In the genomic region with DNA sequence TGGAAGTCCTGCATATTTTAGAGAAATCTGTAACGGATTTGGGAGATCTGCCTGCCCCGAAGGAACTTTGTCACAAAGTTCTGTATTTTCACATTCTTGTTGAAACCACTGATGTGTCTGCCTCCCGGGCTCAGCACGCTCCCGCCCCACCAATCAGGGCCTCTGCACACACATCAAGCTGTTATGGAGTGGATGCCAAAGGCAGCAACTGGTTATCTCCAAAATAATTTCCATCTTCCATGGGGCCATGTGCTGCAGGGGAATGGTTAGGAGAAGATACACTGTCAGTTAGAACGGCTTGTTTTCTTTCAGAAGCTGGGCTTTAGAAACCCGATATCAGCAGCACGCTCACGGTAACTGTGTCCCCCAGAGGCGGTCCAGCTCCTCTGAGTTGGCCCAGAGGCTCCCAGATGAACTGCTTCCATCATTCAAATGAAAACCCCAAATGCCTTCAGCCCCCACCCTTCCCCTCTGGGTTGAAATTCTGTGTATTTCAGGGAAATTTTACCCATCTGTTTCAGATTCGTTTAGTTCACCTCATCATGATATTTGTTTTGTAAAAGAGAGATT, we compare ENCODE assay signal across 21 mouse cellular contexts.
DNase-seq lines count a peak whose midpoint lies in the region; ATAC-seq and TF ChIP-seq lines count a peak whose summit lies in the region.
"Had no signal": no experiment of that assay in that cellular context is flagged by ENCODE, and none has a peak within 500 bp of the region (broad histone marks: within the 10 kb centered on the region; RNA-seq: fewer than 3 reads in every experiment).

No protein-coding gene starts in this region.

- H3K4me2 ChIP-seq in embryonic facial prominence, embryonic 15.5 days (replicated peaks): peak overlapping the region; percentile 15
- no peak overlapping the region for H3K4me2 ChIP-seq in intestine, postnatal 0 days (replicated peaks; ENCODE audit: low read depth)
- H3K4me2 ChIP-seq: forebrain, embryonic 12.5 days; hindbrain, embryonic 13.5 days; intestine, embryonic 15.5 days; limb, embryonic 15.5 days; neural tube, embryonic 15.5 days had no signal

- no peak overlapping the region for H3K4me3 ChIP-seq in embryonic facial prominence, embryonic 15.5 days (replicated peaks)
- H3K4me3 ChIP-seq in intestine, postnatal 0 days (ENCODE audit: low read depth, low read length): no peak overlapping the region
- H3K4me3 ChIP-seq: forebrain, embryonic 12.5 days; hindbrain, embryonic 13.5 days; intestine, embryonic 15.5 days; limb, embryonic 15.5 days; neural tube, embryonic 15.5 days had no signal

- no peak overlapping the region for H3K9ac ChIP-seq in embryonic facial prominence, embryonic 15.5 days
- H3K9ac ChIP-seq in intestine, postnatal 0 days (ENCODE audit: low read depth, low read length): no peak overlapping the region
- H3K9ac ChIP-seq: forebrain, embryonic 12.5 days; hindbrain, embryonic 13.5 days; intestine, embryonic 15.5 days; limb, embryonic 15.5 days; liver, postnatal 0 days; neural tube, embryonic 15.5 days had no signal

- H3K4me1 ChIP-seq in embryonic facial prominence, embryonic 15.5 days: peaks cover 24% of the 10 kb centered on the region
- no peaks in the 10 kb centered on the region for H3K4me1 ChIP-seq in intestine, postnatal 0 days (replicated peaks; ENCODE audit: control insufficient read depth, insufficient read depth, low read length)
- H3K4me1 ChIP-seq: forebrain, embryonic 12.5 days; hindbrain, embryonic 13.5 days; intestine, embryonic 15.5 days; neural tube, embryonic 15.5 days had no signal

- H3K27me3 ChIP-seq in embryonic facial prominence, embryonic 15.5 days: no peaks in the 10 kb centered on the region
- H3K27me3 ChIP-seq in intestine, postnatal 0 days (replicated peaks; ENCODE audit: control insufficient read depth, insufficient read depth, low read length): no peaks in the 10 kb centered on the region
- H3K27me3 ChIP-seq: forebrain, embryonic 12.5 days; hindbrain, embryonic 13.5 days; intestine, embryonic 15.5 days; limb, embryonic 15.5 days; neural tube, embryonic 15.5 days had no signal

- 11% methylated on average over 11 of the region's 11 CpGs for WGBS in embryonic facial prominence, embryonic 15.5 days
- 56% methylated on average over 11 of the region's 11 CpGs for WGBS in intestine, postnatal 0 days

- H3K27ac ChIP-seq in embryonic facial prominence, embryonic 15.5 days (replicated peaks): peak overlapping the region; percentile 31; the same call in 1 of the 2 replicates
- no peak overlapping the region for H3K27ac ChIP-seq in intestine, postnatal 0 days (ENCODE audit: low read depth, low read length)
- H3K27ac ChIP-seq: forebrain, embryonic 12.5 days; hindbrain, embryonic 13.5 days; intestine, embryonic 15.5 days; limb, embryonic 15.5 days; macrophage; neural tube, embryonic 15.5 days had no signal

- DNase-seq in cerebellum, postnatal 10 days: peak; percentile 22 to 25
- no peak for DNase-seq in cerebellum, adult 18-20 months
- DNase-seq in kidney, postnatal 14 days: peak; percentile 14
- no peak for DNase-seq in kidney, adult 18-20 months
- peak; percentile 59 to 67 for DNase-seq in layer of hippocampus, postnatal 36 days
- no peak for DNase-seq in lung, postnatal 4 days
- DNase-seq: adrenal gland, postnatal 10 days; cerebellum, adult 8-10 months; heart, adult 18-20 months; liver, postnatal 0 days; right cerebral cortex, adult 18-20 months; spleen, adult 18-20 months; thymus, postnatal 25 days had no signal

- no peaks in the 10 kb centered on the region for H3K36me3 ChIP-seq in embryonic facial prominence, embryonic 15.5 days
- no peaks in the 10 kb centered on the region for H3K36me3 ChIP-seq in intestine, postnatal 0 days (ENCODE audit: control insufficient read depth, insufficient read depth)
- H3K36me3 ChIP-seq: forebrain, embryonic 12.5 days; hindbrain, embryonic 13.5 days; intestine, embryonic 15.5 days; limb, embryonic 15.5 days; neural tube, embryonic 15.5 days had no signal

- no peaks in the 10 kb centered on the region for H3K9me3 ChIP-seq in embryonic facial prominence, embryonic 15.5 days (replicated peaks)
- no peaks in the 10 kb centered on the region for H3K9me3 ChIP-seq in intestine, postnatal 0 days (ENCODE audit: control insufficient read depth)
- H3K9me3 ChIP-seq: forebrain, embryonic 12.5 days; hindbrain, embryonic 13.5 days; intestine, embryonic 15.5 days; limb, embryonic 15.5 days; neural tube, embryonic 15.5 days had no signal

- peak; percentile 72 for ATAC-seq in embryonic facial prominence, embryonic 15.5 days (ENCODE audit: insufficient number of reproducible peaks, low FRiP score, low TSS enrichment, low read depth)
- ATAC-seq in intestine, postnatal 0 days: no peak
- ATAC-seq: intestine, embryonic 15.5 days; liver, postnatal 0 days had no signal

- no peak for TF ChIP-seq CTCF in intestine, postnatal 0 days (IDR thresholded peaks at IDR 0.05; ENCODE audit: low read depth)

Comparison
In these comparisons a context has a peak if more than half of its experiments do, and no peak if none do; other contexts are left out.
1. DNase-seq: peak in cerebellum, postnatal 10 days (2 of 2), kidney, postnatal 14 days (single experiment) and layer of hippocampus, postnatal 36 days (2 of 2); none in cerebellum, adult 18-20 months (0 of 2), kidney, adult 18-20 months (single experiment) and lung, postnatal 4 days (0 of 2).